Mouse (Mus musculus) limb, embryonic 13.5 days (tissue): ENCODE data around the gene Epn2. TPM values are rescaled to one million over a fixed set of nuclear protein-coding genes. Genes with fewer than 3 reads are reported as not detected.
A peak's percentile ranks its signal among the peaks of the same experiment; 100 is the strongest.

Experiments used
- ATAC-seq: fragments of 200-750 bp; cut with Nextera tagmentation; 2 replicates; pipeline ENCODE4 v1.8.0; 2017; ENCODE audit warnings: low read depth, moderate number of reproducible peaks, moderate TSS enrichment; ENCODE audit not compliant: low FRiP score
- H3K27ac ChIP-seq: fragments of 300-500 bp; sonication (generic); 2 replicates; pipeline ENCODE4 v1.5.1; 2015; ENCODE audit warnings: inconsistent platforms, mild to moderate bottlenecking, moderate library complexity
- H3K27me3 ChIP-seq: fragments of 300-500 bp; sonication (generic); 2 replicates; pipeline ENCODE4 v1.6.1; 2015; ENCODE audit warnings: mild to moderate bottlenecking, inconsistent platforms
- H3K36me3 ChIP-seq: fragments of 300-500 bp; sonication (generic); 2 replicates; pipeline ENCODE4 v1.6.1; 2015; ENCODE audit warnings: inconsistent platforms, mild to moderate bottlenecking, moderate library complexity
- H3K4me1 ChIP-seq: fragments of 300-500 bp; sonication (generic); 2 replicates; pipeline ENCODE4 v1.6.1; 2015; ENCODE audit warnings: inconsistent platforms
- H3K4me2 ChIP-seq: fragments of 300-500 bp; sonication (generic); replicated peaks from 2 replicates; pipeline ENCODE4 v1.6.1; 2015; ENCODE audit warnings: inconsistent platforms, mild to moderate bottlenecking, moderate library complexity
- H3K4me3 ChIP-seq: fragments of 300-500 bp; sonication (generic); 2 replicates; pipeline ENCODE4 v1.5.1; 2015; ENCODE audit warnings: moderate library complexity, mild to moderate bottlenecking, inconsistent platforms
- H3K9ac ChIP-seq: fragments of 300-500 bp; sonication (generic); 2 replicates; pipeline ENCODE4 v1.6.1; 2015; ENCODE audit warnings: mild to moderate bottlenecking, inconsistent platforms
- H3K9me3 ChIP-seq: fragments of 300-500 bp; sonication (generic); 2 replicates; pipeline ENCODE4 v1.6.1; 2016; ENCODE audit warnings: inconsistent platforms
- WGBS: fragments of 180-500 bp; shearing (Covaris S2); methylation state at CpG from one replicate; pipeline ENCODE4 v1.1.7; 2015; 5-methylcytosine and 5-hydroxymethylcytosine counted together
- polyA plus RNA-seq: library from polyadenylated mRNA; unstranded; fragments of >200 nt; fragmentation: Nextera tagmentation; extraction: Ambion mirVana; gene quantifications from 2 replicates; pipeline ENCODE4 v1.2.1, GENCODE M21; 2015

Epn2 gene
- polyA plus RNA-seq, 1 experiment from 2014 or later = 32.1 TPM

DNA sequence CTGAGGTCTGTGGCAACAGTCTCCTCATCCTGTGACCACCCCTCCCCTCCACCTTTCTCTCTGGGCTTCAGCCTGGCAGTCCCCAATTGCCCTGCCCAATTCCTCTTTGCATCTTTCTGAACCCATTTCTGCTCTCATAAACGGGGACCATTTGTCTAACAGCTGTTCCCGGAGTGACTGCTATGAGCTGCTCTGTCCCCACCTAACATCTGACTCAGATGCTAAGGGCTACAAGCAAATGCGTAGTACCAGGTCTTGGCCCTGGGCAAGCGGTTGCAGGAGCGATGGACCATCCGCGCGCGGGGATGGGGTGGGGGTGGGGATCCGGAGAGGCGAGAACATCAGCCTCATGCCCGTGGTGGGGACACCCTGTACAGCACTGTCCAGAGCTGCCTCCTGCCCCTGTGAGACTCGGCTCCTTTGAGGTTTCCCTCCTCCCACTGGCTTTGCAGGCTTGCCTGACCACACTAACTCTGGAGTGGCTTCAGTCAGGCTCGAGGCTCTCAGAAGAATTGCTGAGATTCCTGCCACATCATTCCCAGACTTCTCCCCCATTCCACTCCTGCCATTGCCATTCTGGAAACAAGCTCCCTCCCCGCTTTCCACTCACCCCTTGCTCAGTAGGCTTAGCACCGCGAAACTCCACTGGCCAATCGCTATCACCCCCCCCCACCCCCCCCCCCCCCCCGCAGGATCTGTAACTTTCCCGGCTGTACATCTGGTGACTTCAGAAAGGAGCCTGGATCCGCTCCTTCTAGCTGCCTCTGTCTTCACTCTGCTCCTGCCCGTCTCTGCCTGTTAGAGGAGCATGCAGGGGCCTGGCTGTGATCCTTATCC, 36.4 kb upstream of the Epn2 start:
- no peaks in the 10 kb centered on the region for H3K36me3 ChIP-seq
- ATAC-seq = peak; percentile 37; the same call in 1 of the 2 replicates
- WGBS = 5% methylated on average over 19 of the region's 22 CpGs
- peak overlapping the region; percentile 44; the same call in 1 of the 2 replicates for H3K27ac ChIP-seq
- no peaks in the 10 kb centered on the region for H3K9me3 ChIP-seq
- peaks cover 23% of the 10 kb centered on the region for H3K4me1 ChIP-seq
- H3K27me3 ChIP-seq = no peaks in the 10 kb centered on the region
- peak overlapping the region; percentile 57 for H3K9ac ChIP-seq
- peak overlapping the region; percentile 31 for H3K4me3 ChIP-seq
- H3K4me2 ChIP-seq = peak overlapping the region; percentile 68

DNA sequence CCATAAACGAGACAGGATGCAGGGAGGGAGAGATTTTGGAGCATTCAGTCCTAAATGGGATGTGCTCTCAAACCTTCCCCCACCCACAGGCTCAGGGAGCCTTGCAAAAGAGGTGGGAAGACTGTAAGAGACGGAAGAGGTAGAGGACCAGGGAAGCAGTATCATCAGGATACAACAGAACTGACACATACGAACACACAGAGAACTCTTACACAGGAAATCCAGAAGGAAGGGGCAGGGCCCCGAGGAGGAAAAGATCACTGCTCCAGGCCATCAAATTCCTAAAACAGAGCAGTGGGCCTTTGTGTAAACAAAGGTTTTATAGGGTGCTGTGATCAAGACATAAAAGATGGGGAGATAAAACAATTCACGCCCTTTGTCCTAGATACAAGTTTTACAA, 34.9 kb upstream of the Epn2 start:
- peaks cover 19% of the 10 kb centered on the region for H3K4me1 ChIP-seq
- H3K4me2 ChIP-seq = no peak overlapping the region
- H3K27me3 ChIP-seq = no peaks in the 10 kb centered on the region
- ATAC-seq = no peak
- no peak overlapping the region for H3K27ac ChIP-seq
- no peaks in the 10 kb centered on the region for H3K9me3 ChIP-seq
- H3K4me3 ChIP-seq = no peak overlapping the region
- no peak overlapping the region for H3K9ac ChIP-seq
- no peaks in the 10 kb centered on the region for H3K36me3 ChIP-seq
- WGBS = 45% methylated on average over 5 of the region's 5 CpGs

DNA sequence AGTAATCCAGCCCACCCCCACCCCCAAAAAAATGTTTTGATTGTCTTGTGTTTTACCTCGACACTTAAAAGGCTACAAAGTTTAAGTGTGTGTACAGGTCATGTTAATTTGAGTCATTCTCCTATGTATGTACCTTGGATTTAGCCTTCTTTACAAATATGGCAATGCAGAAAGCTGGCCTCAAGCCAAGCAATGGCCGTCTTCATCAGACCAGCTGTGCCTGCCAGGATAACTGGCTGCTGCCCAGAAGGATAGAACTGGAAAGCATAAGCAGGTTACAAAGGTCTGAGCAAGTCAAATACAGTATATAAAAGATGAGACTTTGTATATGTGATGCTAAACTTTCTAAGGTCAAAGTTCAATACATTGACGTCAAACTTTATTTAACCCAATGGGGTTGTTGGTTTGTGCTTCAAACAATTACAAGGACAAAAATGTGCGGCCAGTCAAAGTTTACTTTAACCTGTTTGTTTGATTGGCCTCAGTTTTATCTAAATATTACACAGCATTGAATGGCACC, 32.7 kb upstream of the Epn2 start:
- peaks cover 5% of the 10 kb centered on the region; the same call in 1 of the 2 replicates for H3K9me3 ChIP-seq
- H3K27me3 ChIP-seq = no peaks in the 10 kb centered on the region
- WGBS = 84% methylated on average over 4 of the region's 4 CpGs
- no peaks in the 10 kb centered on the region for H3K36me3 ChIP-seq
- peaks cover 15% of the 10 kb centered on the region for H3K4me1 ChIP-seq
- ATAC-seq = no peak
- H3K4me3 ChIP-seq = no peak overlapping the region
- no peak overlapping the region for H3K9ac ChIP-seq
- H3K27ac ChIP-seq = no peak overlapping the region
- no peak overlapping the region for H3K4me2 ChIP-seq

- 80% methylated on average over 3 of the region's 3 CpGs for WGBS
- Histone ChIP-seq H3K27me3 (no peaks in the 10 kb centered on the region), H3K4me3 (no peak overlapping the region), H3K36me3 (no peaks in the 10 kb centered on the region), H3K4me2 (no peak overlapping the region), H3K27ac (no peak overlapping the region), H3K9me3 (peaks cover 13% of the 10 kb centered on the region; the same call in 1 of the 2 replicates), H3K9ac (no peak overlapping the region), H3K4me1 (peaks cover 10% of the 10 kb centered on the region)
- ATAC-seq = no peak
Measured at GRCm38 (mm10) chr11:61611197-61611596, 31.7 kb upstream of the Epn2 start.

DNA sequence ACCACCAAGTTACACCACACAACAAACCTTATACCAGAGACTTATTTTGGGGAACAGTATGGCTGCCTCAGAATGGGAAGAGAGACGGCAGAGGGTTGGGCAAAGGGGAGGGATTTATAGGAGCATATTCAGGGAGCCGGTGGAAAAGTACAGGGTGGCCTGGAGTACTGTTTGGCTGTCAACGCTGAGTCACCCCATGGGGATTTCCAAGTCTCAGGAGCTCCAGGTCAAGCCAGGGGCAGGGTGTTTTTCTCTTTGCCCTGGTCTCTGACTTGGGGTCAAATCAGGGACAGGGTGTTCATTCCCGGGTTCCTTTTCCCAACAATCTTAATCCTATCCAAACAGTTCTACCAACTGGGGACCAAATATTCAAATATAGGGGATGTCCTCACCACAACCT, 28.6 kb upstream of the Epn2 start:
- H3K36me3 ChIP-seq = no peaks in the 10 kb centered on the region
- ATAC-seq = no peak
- H3K4me3 ChIP-seq = no peak overlapping the region
- peaks cover 13% of the 10 kb centered on the region; the same call in 1 of the 2 replicates for H3K9me3 ChIP-seq
- WGBS = 79% methylated on average over 4 of the region's 4 CpGs
- no peak overlapping the region for H3K27ac ChIP-seq
- H3K9ac ChIP-seq = no peak overlapping the region
- no peaks in the 10 kb centered on the region for H3K27me3 ChIP-seq
- no peaks in the 10 kb centered on the region for H3K4me1 ChIP-seq
- H3K4me2 ChIP-seq = no peak overlapping the region

DNA sequence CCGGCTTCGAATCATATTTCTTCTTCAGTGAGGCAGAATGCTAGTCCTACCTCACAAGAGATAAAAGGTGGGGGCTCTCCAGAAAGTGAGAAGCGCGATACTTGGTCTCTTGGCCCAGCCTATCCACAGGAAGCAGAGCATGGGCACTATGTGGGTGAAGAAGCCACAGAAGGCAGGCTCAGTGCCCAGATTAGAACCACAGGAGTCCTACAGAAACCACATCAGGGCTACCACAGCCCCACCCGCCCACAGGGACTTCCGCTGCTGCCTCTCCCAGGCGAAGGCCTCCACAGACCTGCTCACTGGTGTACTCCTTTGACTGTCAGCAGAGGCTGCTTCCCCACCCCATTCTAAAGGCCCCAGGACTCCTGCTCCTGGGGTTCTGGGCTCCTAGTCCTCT, 23.2 kb upstream of the Epn2 start:
- no peak overlapping the region for H3K27ac ChIP-seq
- H3K9ac ChIP-seq = no peak overlapping the region
- no peak overlapping the region for H3K4me3 ChIP-seq
- H3K9me3 ChIP-seq = peaks cover 13% of the 10 kb centered on the region; the same call in 1 of the 2 replicates
- no peaks in the 10 kb centered on the region for H3K36me3 ChIP-seq
- ATAC-seq = no peak
- WGBS = 91% methylated on average over 7 of the region's 7 CpGs
- peaks cover 6% of the 10 kb centered on the region; the same call in 1 of the 2 replicates for H3K4me1 ChIP-seq
- no peaks in the 10 kb centered on the region for H3K27me3 ChIP-seq
- H3K4me2 ChIP-seq = no peak overlapping the region

DNA sequence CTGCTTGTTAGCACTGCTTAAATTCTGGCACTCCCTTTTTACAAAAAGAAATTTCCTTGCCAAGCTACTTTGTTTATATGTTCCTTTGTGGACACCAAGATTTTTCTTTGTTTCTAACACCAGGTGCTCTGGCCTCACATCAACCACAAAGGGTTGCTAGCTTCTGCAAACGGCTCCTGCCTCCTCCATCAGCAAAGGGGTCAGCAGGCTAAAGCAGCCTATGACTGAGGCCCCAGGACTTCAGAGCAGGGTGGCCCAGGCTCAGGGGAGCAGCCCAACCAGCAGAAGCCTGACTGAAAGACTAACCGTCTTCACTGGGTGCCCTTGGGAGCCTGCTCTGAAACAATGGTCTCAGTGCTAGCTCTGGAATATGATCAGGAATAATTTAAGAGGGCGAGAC, 22.0 kb upstream of the Epn2 start:
- peaks cover 6% of the 10 kb centered on the region; the same call in 1 of the 2 replicates for H3K4me1 ChIP-seq
- H3K36me3 ChIP-seq = no peaks in the 10 kb centered on the region
- H3K4me3 ChIP-seq = no peak overlapping the region
- WGBS = 40% methylated on average over 3 of the region's 3 CpGs
- no peak overlapping the region for H3K27ac ChIP-seq
- 0 out of 2 replicates have a peak, but pooled peaks cover 3% of the 10 kb centered on the region for H3K9me3 ChIP-seq
- no peak overlapping the region for H3K9ac ChIP-seq
- H3K4me2 ChIP-seq = no peak overlapping the region
- H3K27me3 ChIP-seq = no peaks in the 10 kb centered on the region
- no peak for ATAC-seq

DNA sequence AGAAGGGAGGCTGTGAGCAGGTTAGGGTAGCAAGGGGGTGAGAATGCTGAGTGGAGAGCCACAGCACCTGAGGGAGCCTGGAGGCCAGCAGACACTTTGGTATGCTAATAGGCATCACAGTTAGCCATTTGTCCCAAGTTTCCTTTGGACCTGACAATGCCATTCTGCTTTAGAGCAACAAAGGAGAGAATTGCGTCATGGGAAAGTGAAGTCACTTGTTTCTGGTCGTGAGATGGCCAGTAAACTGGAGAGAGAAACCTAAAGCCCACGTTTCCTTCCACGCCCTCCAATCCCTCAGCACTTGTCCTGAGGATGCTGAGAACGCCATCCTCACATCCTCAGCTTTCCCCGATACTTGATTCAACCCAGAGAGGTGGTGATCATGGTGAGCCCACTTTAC, 18.9 kb upstream of the Epn2 start:
- Histone ChIP-seq H3K4me3 (no peak overlapping the region), H3K36me3 (no peaks in the 10 kb centered on the region)
- no peak for ATAC-seq

DNA sequence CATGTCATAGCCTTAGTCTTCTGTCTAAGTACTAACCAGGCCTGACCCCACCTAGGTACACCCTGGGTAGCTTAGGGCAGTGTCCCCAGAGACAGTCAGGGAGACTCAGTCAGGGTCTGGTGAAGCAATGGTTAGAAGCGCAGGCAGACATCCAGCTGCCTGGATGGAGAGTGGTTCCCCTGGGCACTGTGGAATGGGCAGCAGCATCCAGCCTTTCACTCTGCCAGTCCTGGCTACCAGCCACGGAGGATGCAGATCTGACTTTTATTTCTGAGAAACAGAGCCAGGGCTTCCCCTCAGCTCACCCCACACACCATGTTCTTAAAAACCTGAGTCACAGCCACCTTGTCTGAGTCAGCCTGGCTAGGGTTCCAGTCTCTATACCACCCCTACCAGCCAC, 18.0 kb upstream of the Epn2 start:
- no peak for ATAC-seq
- no peak overlapping the region for H3K4me3 ChIP-seq
- WGBS = 80% methylated on average over 2 of the region's 2 CpGs

More for the DNA sequence above, 18.9 kb upstream of the Epn2 start:
- Histone ChIP-seq H3K4me1 (peaks cover 6% of the 10 kb centered on the region; the same call in 1 of the 2 replicates), H3K27ac (no peak overlapping the region), H3K27me3 (no peaks in the 10 kb centered on the region), H3K4me2 (no peak overlapping the region), H3K9me3 (no peaks in the 10 kb centered on the region), H3K9ac (no peak overlapping the region)
- WGBS = 53% methylated on average over 6 of the region's 6 CpGs

GRCm38 (mm10) chr11:61593069-61593468, 13.6 kb upstream of the Epn2 start:
- Histone ChIP-seq H3K4me3 (no peak overlapping the region), H3K27me3 (no peaks in the 10 kb centered on the region)
- no peak for ATAC-seq

More for the DNA sequence above, 18.0 kb upstream of the Epn2 start:
- no peak overlapping the region for H3K9ac ChIP-seq
- H3K4me1 ChIP-seq = peaks cover 6% of the 10 kb centered on the region; the same call in 1 of the 2 replicates
- no peak overlapping the region for H3K4me2 ChIP-seq
- no peaks in the 10 kb centered on the region for H3K27me3 ChIP-seq
- H3K9me3 ChIP-seq = no peaks in the 10 kb centered on the region
- no peaks in the 10 kb centered on the region for H3K36me3 ChIP-seq
- H3K27ac ChIP-seq = no peak overlapping the region

DNA sequence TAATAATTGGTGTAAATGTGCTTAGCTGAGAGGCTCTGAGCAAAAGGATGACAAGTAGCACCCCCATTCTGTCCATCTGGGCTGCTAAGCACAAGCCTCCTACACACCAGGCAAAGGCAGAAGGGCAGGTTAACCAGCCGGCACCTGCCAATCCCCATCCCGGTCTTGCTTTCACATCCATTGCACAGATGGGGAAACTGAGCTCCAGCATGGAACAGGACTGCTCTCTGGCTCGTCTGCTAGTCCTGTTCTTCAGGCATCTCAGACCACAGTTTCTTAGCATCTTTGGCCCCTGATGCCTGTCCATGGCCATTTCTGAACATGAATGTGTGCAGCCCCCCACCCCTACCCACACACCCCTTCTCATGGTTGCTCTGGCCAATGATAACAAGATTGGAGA, 12.6 kb upstream of the Epn2 start:
- no peak for ATAC-seq
- Histone ChIP-seq H3K27me3 (no peaks in the 10 kb centered on the region), H3K9me3 (no peaks in the 10 kb centered on the region), H3K4me1 (no peaks in the 10 kb centered on the region), H3K4me3 (no peak overlapping the region), H3K4me2 (no peak overlapping the region), H3K9ac (no peak overlapping the region), H3K27ac (no peak overlapping the region), H3K36me3 (no peaks in the 10 kb centered on the region)
- 86% methylated on average over 3 of the region's 3 CpGs for WGBS

More at GRCm38 (mm10) chr11:61593069-61593468, 13.6 kb upstream of the Epn2 start:
- no peaks in the 10 kb centered on the region for H3K4me1 ChIP-seq
- no peak overlapping the region for H3K27ac ChIP-seq
- no peak overlapping the region for H3K9ac ChIP-seq
- H3K4me2 ChIP-seq = no peak overlapping the region
- no peaks in the 10 kb centered on the region for H3K36me3 ChIP-seq
- no peaks in the 10 kb centered on the region for H3K9me3 ChIP-seq

DNA sequence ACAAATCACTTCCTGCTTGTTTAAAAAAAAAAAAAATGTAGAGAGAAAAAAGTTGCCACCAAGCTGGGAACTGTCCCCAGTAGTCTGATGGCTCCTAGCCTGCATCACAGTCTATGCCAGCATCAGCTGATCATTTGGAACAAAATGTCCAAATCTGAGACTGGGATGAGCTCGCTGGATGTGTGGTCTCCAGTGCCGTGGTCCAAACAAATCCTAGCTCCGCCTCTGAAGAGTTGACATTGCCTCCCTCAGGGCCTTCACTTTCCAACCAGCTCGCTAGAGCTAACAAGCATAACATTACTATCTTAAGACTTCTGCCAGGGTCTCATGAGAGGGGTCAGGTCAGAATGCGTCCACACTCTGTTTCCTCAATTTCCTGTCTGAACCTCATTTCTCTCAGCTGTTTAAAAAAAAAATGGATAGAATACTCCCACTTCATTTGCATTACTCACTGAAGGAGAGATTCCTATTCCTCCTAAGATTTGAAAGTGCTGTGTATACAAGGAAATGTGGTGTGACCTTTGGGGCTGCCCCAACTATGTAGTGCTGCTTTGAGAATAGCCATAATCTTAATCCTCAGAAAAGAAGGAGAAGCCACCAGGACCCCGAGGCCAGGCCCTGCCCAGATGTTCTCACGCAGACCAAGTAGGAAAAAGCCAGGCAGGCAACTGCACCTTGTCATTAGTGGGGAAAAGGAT, 11.2 kb upstream of the Epn2 start:
- 50% methylated on average over 7 of the region's 7 CpGs for WGBS

More for the DNA sequence above, 11.2 kb upstream of the Epn2 start:
- Histone ChIP-seq H3K36me3 (no peaks in the 10 kb centered on the region), H3K4me2 (no peak overlapping the region), H3K27me3 (no peaks in the 10 kb centered on the region), H3K27ac (no peak overlapping the region), H3K9me3 (no peaks in the 10 kb centered on the region), H3K4me3 (no peak overlapping the region), H3K4me1 (no peaks in the 10 kb centered on the region), H3K9ac (no peak overlapping the region)
- ATAC-seq = no peak
